Mouse (Mus musculus) liver, adult 2 months (tissue): ENCODE measurements around the gene Pfpl. TPM values are rescaled to one million over a fixed set of nuclear protein-coding genes. Genes with fewer than 3 reads are reported as not detected.

Experiments
- DNase-seq: peaks from one replicate; pipeline ENCODE4 v3.0.0-alpha.2; 2011; ENCODE audit warnings: low read depth, low spot score; ENCODE audit errors: extremely low read depth
- H3K27ac ChIP-seq: fragments of 200-500 bp; replicated peaks from 2 replicates; pipeline ENCODE4 v1.5.1; 2012; ENCODE audit warnings: low read depth, mild to moderate bottlenecking, control low read depth, inconsistent platforms, low read length; ENCODE audit not compliant: insufficient read depth
- H3K27me3 ChIP-seq: fragments of 200-500 bp; 2 replicates; pipeline ENCODE4 v1.6.1; 2012; ENCODE audit warnings: mild to moderate bottlenecking, moderate library complexity, low read length, inconsistent platforms; ENCODE audit not compliant: control insufficient read depth, insufficient read depth
- H3K36me3 ChIP-seq: fragments of 200-500 bp; 2 replicates; pipeline ENCODE4 v1.6.1; 2012; ENCODE audit warnings: low read length, inconsistent platforms; ENCODE audit not compliant: control insufficient read depth, insufficient read depth
- H3K4me1 ChIP-seq: fragments of 200-500 bp; 2 replicates; pipeline ENCODE4 v1.6.1; 2011; ENCODE audit warnings: low read length; ENCODE audit not compliant: control insufficient read depth, insufficient read depth
- H3K4me3 ChIP-seq: fragments of 200-500 bp; 2 replicates; pipeline ENCODE4 v1.5.1; 2011; ENCODE audit warnings: low read depth, mild to moderate bottlenecking, control low read depth, low read length, moderate library complexity; ENCODE audit not compliant: insufficient read depth
- H3K79me2 ChIP-seq: fragments of 200-500 bp; 2 replicates; pipeline ENCODE4 v1.6.1; 2012; ENCODE audit warnings: inconsistent platforms, mild to moderate bottlenecking, low read length, moderate library complexity; ENCODE audit not compliant: control insufficient read depth, insufficient read depth
- H3K9ac ChIP-seq: fragments of 200-500 bp; 2 replicates; pipeline ENCODE4 v1.6.1; 2012; ENCODE audit warnings: low read depth, mild to moderate bottlenecking, control low read depth, inconsistent platforms, low read length
- CTCF ChIP-seq: fragments of 200-500 bp; IDR thresholded peaks from 2 replicates; pipeline ENCODE4 v1.5.1; 2011; ENCODE audit warnings: low read depth, low read length, control low read depth
- POLR2A ChIP-seq: fragments of 200-500 bp; IDR thresholded peaks from 2 replicates; pipeline ENCODE4 v1.6.1; 2011; ENCODE audit warnings: low read length, control low read depth; ENCODE audit not compliant: insufficient read depth; ENCODE audit errors: extremely low read depth
- WGBS: fragments of 180-500 bp; shearing (Covaris S2); methylation state at CpG from one replicate; pipeline ENCODE4 v1.1.7; 2018; 5-methylcytosine and 5-hydroxymethylcytosine counted together
- polyA plus RNA-seq: library from polyadenylated mRNA; depleted of rRNA; stranded (reverse); fragments of >200 nt; gene quantifications from 2 replicates; pipeline ENCODE4 v1.2.3, GENCODE M21; 2012; rRNA removed
- total RNA-seq: library from RNA; depleted of rRNA; stranded (reverse); fragments of >200 nt; gene quantifications from 2 replicates; pipeline ENCODE4 v1.2.3, GENCODE M21; 2014; rRNA removed

Gene Pfpl
- total and polyA plus RNA-seq, 2 experiments = not detected

- no peaks in the 10 kb centered on the region for H3K27me3 ChIP-seq
- H3K4me1 ChIP-seq = peaks cover 1% of the 10 kb centered on the region; the same call in 1 of the 2 replicates
- no peak overlapping the region for H3K9ac ChIP-seq
- 0 out of 2 replicates have a peak, but pooled peaks cover 2% of the 10 kb centered on the region for H3K36me3 ChIP-seq
- 98% methylated on average over 4 of the region's 4 CpGs for WGBS
- TF ChIP-seq CTCF = no peak
- no peak for TF ChIP-seq POLR2A
- no peak overlapping the region for H3K27ac ChIP-seq
- no peak overlapping the region for H3K4me3 ChIP-seq
- no peaks in the 10 kb centered on the region for H3K79me2 ChIP-seq
- DNase-seq = no peak
These were observed 46.2 kb downstream of the Pfpl start for GRCm38 (mm10) chr19:12473951-12474350.

DNA sequence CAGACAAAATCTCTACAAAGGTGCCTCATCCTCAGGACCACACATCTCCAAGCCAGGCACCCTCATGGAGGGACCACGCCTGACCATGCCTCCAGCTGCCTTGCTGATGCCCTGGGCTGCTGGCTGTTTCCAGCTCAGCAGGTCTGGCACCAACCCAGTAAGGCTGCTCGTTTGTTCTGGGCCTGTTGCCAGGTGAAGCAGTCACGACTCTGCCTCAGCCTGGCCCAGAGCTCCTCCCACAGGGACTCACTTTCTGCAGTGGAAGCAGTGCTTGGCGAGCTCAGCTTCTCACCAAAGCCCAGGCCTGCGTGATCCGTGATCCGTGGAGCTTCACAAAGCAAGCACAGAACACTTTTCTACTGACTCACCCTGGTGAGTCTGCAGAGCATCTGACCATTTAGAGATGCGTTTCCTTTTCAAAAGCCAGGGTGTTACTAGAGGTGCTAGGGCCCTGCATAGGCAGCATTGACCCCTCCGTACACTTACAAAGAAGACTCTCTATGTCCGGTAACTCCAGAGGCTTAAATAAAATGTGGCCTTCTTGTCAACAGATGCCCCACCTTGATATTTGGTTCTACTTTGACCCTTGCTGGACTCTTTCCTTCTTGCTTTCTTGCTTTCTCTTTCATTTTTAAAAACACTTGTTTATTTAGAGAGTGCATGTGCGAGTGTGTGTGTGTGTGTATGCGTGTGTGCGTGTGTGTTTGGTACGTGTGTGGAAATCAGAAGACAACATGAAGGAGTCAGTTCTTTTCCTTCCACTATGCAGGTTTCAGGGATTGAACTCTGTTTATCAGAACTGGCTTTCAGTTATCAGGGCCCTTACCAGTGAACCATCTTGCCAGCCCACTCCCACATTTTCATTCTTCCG, 47.9 kb downstream of the Pfpl start:
- Histone ChIP-seq H3K4me3 (peak overlapping the region; percentile 12), H3K36me3 (0 out of 2 replicates have a peak, but pooled peaks cover 5% of the 10 kb centered on the region), H3K27me3 (no peaks in the 10 kb centered on the region), H3K79me2 (no peaks in the 10 kb centered on the region), H3K4me1 (peaks cover 1% of the 10 kb centered on the region; the same call in 1 of the 2 replicates), H3K27ac (peak overlapping the region; percentile 70), H3K9ac (peak overlapping the region; percentile 55)
- WGBS = 13% methylated on average over 15 of the region's 15 CpGs
- no peak for TF ChIP-seq POLR2A
- peak; percentile 6; the same call in 1 of the 2 replicates for TF ChIP-seq CTCF
- DNase-seq = peak; percentile 86

GRCm38 (mm10) chr19:12476721-12477270, 49.1 kb downstream of the Pfpl start:
- Histone ChIP-seq H3K9ac (no peak overlapping the region), H3K27ac (no peak overlapping the region), H3K4me3 (no peak overlapping the region), H3K4me1 (peaks cover 1% of the 10 kb centered on the region; the same call in 1 of the 2 replicates), H3K36me3 (0 out of 2 replicates have a peak, but pooled peaks cover 10% of the 10 kb centered on the region), H3K79me2 (no peaks in the 10 kb centered on the region), H3K27me3 (no peaks in the 10 kb centered on the region)
- DNase-seq = no peak
- WGBS = 56% methylated on average over 5 of the region's 5 CpGs
- TF ChIP-seq CTCF (no peak), POLR2A (no peak)

DNA sequence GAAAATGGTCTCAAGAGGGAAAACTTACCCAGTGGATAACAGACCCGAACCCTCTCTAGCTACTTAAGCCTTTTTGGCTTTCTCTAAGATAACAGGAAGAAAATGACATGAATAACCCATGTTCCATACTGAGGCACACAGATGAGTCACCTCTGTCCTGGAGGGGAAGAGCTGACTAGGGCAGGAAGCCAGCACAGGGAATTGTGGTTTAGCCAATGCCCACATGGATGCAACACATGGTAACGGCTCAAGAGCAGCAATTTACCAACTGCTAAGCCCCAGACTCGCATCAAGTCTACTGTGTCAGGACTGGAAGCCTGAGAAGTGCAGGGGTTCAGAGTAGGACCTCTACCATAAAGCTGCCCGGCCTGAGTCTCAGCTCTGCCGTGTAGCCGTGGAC, 50.7 kb downstream of the Pfpl start:
- Histone ChIP-seq H3K4me1 (peaks cover 1% of the 10 kb centered on the region; the same call in 1 of the 2 replicates), H3K36me3 (0 out of 2 replicates have a peak, but pooled peaks cover 10% of the 10 kb centered on the region), H3K4me3 (no peak overlapping the region), H3K9ac (no peak overlapping the region), H3K27ac (no peak overlapping the region), H3K27me3 (no peaks in the 10 kb centered on the region), H3K79me2 (no peaks in the 10 kb centered on the region)
- DNase-seq = no peak
- WGBS = 90% methylated on average over 6 of the region's 6 CpGs
- TF ChIP-seq POLR2A (no peak), CTCF (no peak)

Other genes starting within 250 kb of the Pfpl start
- gene Olfr1431, start 227.3 kb upstream of the Pfpl start, total RNA-seq = not detected in 2 replicates
- not detected in 2 replicates for gene Olfr1431, start 227.3 kb upstream of the Pfpl start, polyA plus RNA-seq
- not detected in 2 replicates for gene Olfr1432, start 195.3 kb upstream of the Pfpl start, total RNA-seq
- gene Olfr1432, start 195.3 kb upstream of the Pfpl start, polyA plus RNA-seq = not detected in 2 replicates
- not detected in 2 replicates for gene Olfr262, start 186.2 kb upstream of the Pfpl start, total RNA-seq
- gene Olfr262, start 186.2 kb upstream of the Pfpl start, polyA plus RNA-seq = not detected in 2 replicates
- gene Olfr235, start 166.9 kb upstream of the Pfpl start, total RNA-seq = not detected in 2 replicates
- not detected in 2 replicates for gene Olfr235, start 166.9 kb upstream of the Pfpl start, polyA plus RNA-seq
- gene Olfr1434, start 148.1 kb upstream of the Pfpl start, total RNA-seq = not detected in 2 replicates
- not detected in 2 replicates for gene Olfr1434, start 148.1 kb upstream of the Pfpl start, polyA plus RNA-seq
- not detected in 2 replicates for gene Olfr1436, start 128.8 kb upstream of the Pfpl start, total RNA-seq
- not detected in 2 replicates for gene Olfr1436, start 128.8 kb upstream of the Pfpl start, polyA plus RNA-seq
- not detected in 2 replicates for gene Olfr1437, start 102.8 kb upstream of the Pfpl start, total RNA-seq
- gene Olfr1437, start 102.8 kb upstream of the Pfpl start, polyA plus RNA-seq = not detected in 2 replicates
- not detected in 2 replicates for gene Olfr1438-ps1, start 92.0 kb upstream of the Pfpl start, total RNA-seq
- not detected in 2 replicates for gene Olfr1438-ps1, start 92.0 kb upstream of the Pfpl start, polyA plus RNA-seq
- not detected in 2 replicates for gene Olfr1440, start 40.6 kb upstream of the Pfpl start, total RNA-seq
- gene Olfr1440, start 40.6 kb upstream of the Pfpl start, polyA plus RNA-seq = not detected in 2 replicates
- gene Olfr1441, start 10.5 kb upstream of the Pfpl start, total RNA-seq = not detected in 2 replicates
- gene Olfr1441, start 10.5 kb upstream of the Pfpl start, polyA plus RNA-seq = not detected in 2 replicates
- gene Mpeg1, start 32.9 kb downstream of the Pfpl start, total RNA-seq = 27.1 and 30.9 TPM in 2 replicates
- gene Mpeg1, start 32.9 kb downstream of the Pfpl start, polyA plus RNA-seq = 6.1 and 7.4 TPM in 2 replicates
- 1.8 and 3.8 TPM in 2 replicates for gene Dtx4, start 73.5 kb downstream of the Pfpl start, total RNA-seq
- 6.5 and 7.2 TPM in 2 replicates for gene Dtx4, start 73.5 kb downstream of the Pfpl start, polyA plus RNA-seq
- gene Fam111a, start 117.8 kb downstream of the Pfpl start, total RNA-seq = 2.3 and 2.4 TPM in 2 replicates
- 0.12 and 0.24 TPM in 2 replicates for gene Fam111a, start 117.8 kb downstream of the Pfpl start, polyA plus RNA-seq
- 91.4 and 132 TPM in 2 replicates for gene Gm4952, start 172.1 kb downstream of the Pfpl start, total RNA-seq
- 41.7 and 68.7 TPM in 2 replicates for gene Gm4952, start 172.1 kb downstream of the Pfpl start, polyA plus RNA-seq
- gene Glyat, start 205.4 kb downstream of the Pfpl start, total RNA-seq = 233 and 277 TPM in 2 replicates
- gene Glyat, start 205.4 kb downstream of the Pfpl start, polyA plus RNA-seq = 54.6 and 56.1 TPM in 2 replicates
- 0.28 and 0.40 TPM in 2 replicates for gene Olfr1442, start 242.5 kb downstream of the Pfpl start, total RNA-seq
- gene Olfr1442, start 242.5 kb downstream of the Pfpl start, polyA plus RNA-seq = 0.14 TPM in 1 of 2 replicates, not detected in the other